Mouse (Mus musculus): Measurements from ENCODE around the gene Wfikkn1. TPM values are rescaled to one million over a fixed set of nuclear protein-coding genes. Genes with fewer than 3 reads are reported as not detected.

Gene Wfikkn1
- polyA plus RNA-seq, 1 experiment from 2014 or later, result 0.68 TPM

- H3K9ac ChIP-seq (ENCODE audit: low read length), result no peak overlapping the region
- DNase-seq (ENCODE audit: low spot score) (no peak), ATAC-seq (ENCODE audit: insufficient number of reproducible peaks, low FRiP score, low TSS enrichment, low read depth) (no peak)
- H3K27ac ChIP-seq (replicated peaks; ENCODE audit: low read depth, low read length), result no peak overlapping the region
- peaks cover 31% of the 10 kb centered on the region for H3K36me3 ChIP-seq (ENCODE audit: control insufficient read depth, insufficient read depth, low read length)
- no peaks in the 10 kb centered on the region for H3K27me3 ChIP-seq (ENCODE audit: control insufficient read depth, insufficient read depth, low read length)
- no peak overlapping the region for H3K4me2 ChIP-seq (ENCODE audit: low read depth, severe bottlenecking)
- H3K4me1 ChIP-seq (ENCODE audit: control insufficient read depth, insufficient read depth, low read length), result peaks cover 29% of the 10 kb centered on the region
- H3K9me3 ChIP-seq (ENCODE audit: control insufficient read depth, low read length), result no peaks in the 10 kb centered on the region
- 94% methylated on average over 7 of the region's 7 CpGs for WGBS
- no peak overlapping the region for H3K4me3 ChIP-seq (ENCODE audit: low read depth, low read length)
Measured at GRCm38 (mm10) chr17:25835301-25835700, 45.4 kb downstream of the Wfikkn1 start.

GRCm38 (mm10) chr17:25834595-25835222 is 45.9 kb downstream of the Wfikkn1 start:
- Histone ChIP-seq H3K27ac (replicated peaks; ENCODE audit: low read depth, low read length) (no peak overlapping the region), H3K27me3 (ENCODE audit: control insufficient read depth, insufficient read depth, low read length) (no peaks in the 10 kb centered on the region), H3K4me2 (ENCODE audit: low read depth, severe bottlenecking) (peak overlapping the region; percentile 89), H3K9ac (ENCODE audit: low read length) (no peak overlapping the region), H3K4me3 (ENCODE audit: low read depth, low read length) (peak overlapping the region; percentile 81; the same call in 1 of the 2 replicates), H3K36me3 (ENCODE audit: control insufficient read depth, insufficient read depth, low read length) (peaks cover 27% of the 10 kb centered on the region), H3K4me1 (ENCODE audit: control insufficient read depth, insufficient read depth, low read length) (peaks cover 32% of the 10 kb centered on the region), H3K9me3 (ENCODE audit: control insufficient read depth, low read length) (no peaks in the 10 kb centered on the region)
- 87% methylated on average over 12 of the region's 12 CpGs for WGBS
- ATAC-seq (ENCODE audit: insufficient number of reproducible peaks, low FRiP score, low TSS enrichment, low read depth), result no peak
- DNase-seq (ENCODE audit: low spot score), result no peak

- WGBS, result 44% methylated on average over 6 of the region's 6 CpGs
- H3K9ac ChIP-seq (ENCODE audit: low read length), result peak overlapping the region; percentile 68
- H3K4me2 ChIP-seq (ENCODE audit: low read depth, severe bottlenecking), result peak overlapping the region; percentile 89
- H3K4me3 ChIP-seq (ENCODE audit: low read depth, low read length), result peak overlapping the region; percentile 81
- 0 out of 2 replicates have a peak overlapping the region, but pooled peaks have one; percentile 87 for H3K27ac ChIP-seq (replicated peaks; ENCODE audit: low read depth, low read length)
- DNase-seq (ENCODE audit: low spot score), result no peak
- no peaks in the 10 kb centered on the region for H3K27me3 ChIP-seq (ENCODE audit: control insufficient read depth, insufficient read depth, low read length)
- peaks cover 21% of the 10 kb centered on the region for H3K36me3 ChIP-seq (ENCODE audit: control insufficient read depth, insufficient read depth, low read length)
- H3K4me1 ChIP-seq (ENCODE audit: control insufficient read depth, insufficient read depth, low read length), result peaks cover 35% of the 10 kb centered on the region
- H3K9me3 ChIP-seq (ENCODE audit: control insufficient read depth, low read length), result no peaks in the 10 kb centered on the region
- no peak for ATAC-seq (ENCODE audit: insufficient number of reproducible peaks, low FRiP score, low TSS enrichment, low read depth)
Measured at GRCm38 (mm10) chr17:25833961-25834594, 46.6 kb downstream of the Wfikkn1 start.

- H3K27ac ChIP-seq (replicated peaks; ENCODE audit: low read depth, low read length), result peak within 1 kb of the TSS; percentile 87
- H3K4me1 ChIP-seq (ENCODE audit: control insufficient read depth, insufficient read depth, low read length), result peaks cover 39% of the 10 kb centered on the region
- peak; percentile 52 for ATAC-seq (ENCODE audit: insufficient number of reproducible peaks, low FRiP score, low TSS enrichment, low read depth)
- H3K36me3 ChIP-seq (ENCODE audit: control insufficient read depth, insufficient read depth, low read length), result peaks cover 17% of the 10 kb centered on the region
- H3K27me3 ChIP-seq (ENCODE audit: control insufficient read depth, insufficient read depth, low read length), result no peaks in the 10 kb centered on the region
- WGBS, result under 1% methylated on average over 24 of the region's 24 CpGs
- peak within 1 kb of the TSS; percentile 87 for H3K9ac ChIP-seq (ENCODE audit: low read length)
- H3K4me3 ChIP-seq (ENCODE audit: low read depth, low read length), result peak within 1 kb of the TSS; percentile 81
- peak within 1 kb of the TSS; percentile 92 for H3K4me2 ChIP-seq (ENCODE audit: low read depth, severe bottlenecking)
- no peaks in the 10 kb centered on the region for H3K9me3 ChIP-seq (ENCODE audit: control insufficient read depth, low read length)
- DNase-seq (ENCODE audit: low spot score), result no peak
Measured at GRCm38 (mm10) chr17:25833291-25833663, 47.4 kb downstream of the Wfikkn1 start, which contains the start of gene Stub1. Gene Stub1, minus strand, starts transcription at chr17:25833404.

GRCm38 (mm10) chr17:25832436-25833290 is 48.0 kb downstream of the Wfikkn1 start:
- H3K4me3 ChIP-seq (ENCODE audit: low read depth, low read length), result peak overlapping the region; percentile 81
- ATAC-seq (ENCODE audit: insufficient number of reproducible peaks, low FRiP score, low TSS enrichment, low read depth) (peak; percentile 89), DNase-seq (ENCODE audit: low spot score) (peak; percentile 99)
- peak overlapping the region; percentile 87 for H3K9ac ChIP-seq (ENCODE audit: low read length)
- H3K4me2 ChIP-seq (ENCODE audit: low read depth, severe bottlenecking), result peak overlapping the region; percentile 92
- H3K27ac ChIP-seq (replicated peaks; ENCODE audit: low read depth, low read length), result peak overlapping the region; percentile 87
- H3K36me3 ChIP-seq (ENCODE audit: control insufficient read depth, insufficient read depth, low read length), result peaks cover 19% of the 10 kb centered on the region
- WGBS, result under 1% methylated on average over 59 of the region's 77 CpGs
- H3K27me3 ChIP-seq (ENCODE audit: control insufficient read depth, insufficient read depth, low read length), result no peaks in the 10 kb centered on the region
- peaks cover 41% of the 10 kb centered on the region for H3K4me1 ChIP-seq (ENCODE audit: control insufficient read depth, insufficient read depth, low read length)
- H3K9me3 ChIP-seq (ENCODE audit: control insufficient read depth, low read length), result no peaks in the 10 kb centered on the region

- peak overlapping the region; percentile 81 for H3K4me3 ChIP-seq (ENCODE audit: low read depth, low read length)
- DNase-seq (ENCODE audit: low spot score) (no peak), ATAC-seq (ENCODE audit: insufficient number of reproducible peaks, low FRiP score, low TSS enrichment, low read depth) (no peak)
- H3K27ac ChIP-seq (replicated peaks; ENCODE audit: low read depth, low read length), result no peak overlapping the region
- no peaks in the 10 kb centered on the region for H3K27me3 ChIP-seq (ENCODE audit: control insufficient read depth, insufficient read depth, low read length)
- H3K9ac ChIP-seq (ENCODE audit: low read length), result peak overlapping the region; percentile 87
- H3K4me1 ChIP-seq (ENCODE audit: control insufficient read depth, insufficient read depth, low read length), result peaks cover 38% of the 10 kb centered on the region
- H3K36me3 ChIP-seq (ENCODE audit: control insufficient read depth, insufficient read depth, low read length), result peaks cover 21% of the 10 kb centered on the region
- no peaks in the 10 kb centered on the region for H3K9me3 ChIP-seq (ENCODE audit: control insufficient read depth, low read length)
- WGBS, result 66% methylated on average over 21 of the region's 21 CpGs
- H3K4me2 ChIP-seq (ENCODE audit: low read depth, severe bottlenecking), result peak overlapping the region; percentile 92
Measured at GRCm38 (mm10) chr17:25831451-25832281, 49.0 kb downstream of the Wfikkn1 start.

- Histone ChIP-seq H3K9ac (ENCODE audit: low read length) (no peak overlapping the region), H3K4me3 (ENCODE audit: low read depth, low read length) (0 out of 2 replicates have a peak overlapping the region, but pooled peaks have one; percentile 81), H3K27ac (replicated peaks; ENCODE audit: low read depth, low read length) (no peak overlapping the region), H3K27me3 (ENCODE audit: control insufficient read depth, insufficient read depth, low read length) (no peaks in the 10 kb centered on the region), H3K9me3 (ENCODE audit: control insufficient read depth, low read length) (no peaks in the 10 kb centered on the region), H3K4me1 (ENCODE audit: control insufficient read depth, insufficient read depth, low read length) (peaks cover 34% of the 10 kb centered on the region), H3K36me3 (ENCODE audit: control insufficient read depth, insufficient read depth, low read length) (peaks cover 21% of the 10 kb centered on the region), H3K4me2 (ENCODE audit: low read depth, severe bottlenecking) (peak overlapping the region; percentile 92; the same call in 1 of the 2 replicates)
- ATAC-seq (ENCODE audit: insufficient number of reproducible peaks, low FRiP score, low TSS enrichment, low read depth) (no peak), DNase-seq (ENCODE audit: low spot score) (no peak)
- 88% methylated on average over 14 of the region's 14 CpGs for WGBS
Measured at GRCm38 (mm10) chr17:25830806-25831431, 49.7 kb downstream of the Wfikkn1 start.
